In genomic region chr14:62438236-62438635, GRCm38 (mm10) we compare ENCODE assay signal across 27 mouse cellular contexts. TPM values are rescaled to one million over a fixed set of nuclear protein-coding genes. Genes with fewer than 3 reads are reported as not detected.
DNase-seq lines count a peak whose midpoint lies in the region; TF ChIP-seq lines count a peak whose summit lies in the region.
"Had no signal": no experiment of that assay in that cellular context is flagged by ENCODE, and none has a peak within 500 bp of the region (broad histone marks: within the 10 kb centered on the region; RNA-seq: fewer than 3 reads in every experiment).

No protein-coding gene starts in this region.

- 63% methylated on average over 4 of the region's 4 CpGs for WGBS in kidney, adult 2 months
- WGBS in liver, adult 2 months, result 39% methylated on average over 4 of the region's 4 CpGs

- H3K79me2 ChIP-seq in liver, adult 2 months (ENCODE audit: control insufficient read depth, insufficient read depth, low read length), result no peaks in the 10 kb centered on the region

- intact Hi-C loops in heart, postnatal 25 days (cut with DNase I), result no loop called here

- peak; percentile 54 for DNase-seq in heart, adult 11 months
- no peak for DNase-seq in heart, postnatal 25 days (ENCODE audit: low spot score)
- DNase-seq in kidney, adult 2 months, result peak; percentile 79
- no peak for DNase-seq in kidney, postnatal 10 days
- peak; percentile 70 for DNase-seq in liver, adult 2 months (ENCODE audit: extremely low read depth, low read depth, low spot score)
- no peak for DNase-seq in liver
- peak; percentile 13 to 46 for DNase-seq in kidney, postnatal 25 days
- DNase-seq in layer of hippocampus, adult 9-10 months (ENCODE audit: low spot score), result no peak
- DNase-seq: adrenal gland, postnatal 10 days; adrenal gland, postnatal 36 days; cerebellum, adult 18-20 months; cerebellum, adult 9-11 months; cerebellum, postnatal 25 days; forebrain, postnatal 0 days; gastrocnemius, adult 2 months; gastrocnemius, postnatal 14 days; heart, adult 18-20 months; heart, postnatal 10 days; heart, postnatal 4 days had no signal

- TF ChIP-seq CTCF in kidney, adult 2 months (conservative IDR thresholded peaks at IDR 0.05; ENCODE audit: insufficient read depth, insufficient read length, low read depth, low read length), result no peak
- TF ChIP-seq CTCF in liver, adult 2 months (IDR thresholded peaks at IDR 0.05; ENCODE audit: low read depth, low read length), result no peak

- no peak overlapping the region for H3K9ac ChIP-seq in liver, adult 2 months (ENCODE audit: low read depth, low read length)
- H3K9ac ChIP-seq: embryonic facial prominence, embryonic 12.5 days; embryonic facial prominence, embryonic 15.5 days; forebrain, postnatal 0 days; heart, embryonic 12.5 days; heart, embryonic 15.5 days; hindbrain, embryonic 14.5 days had no signal

- no peak overlapping the region for H3K4me3 ChIP-seq in kidney, adult 2 months (ENCODE audit: insufficient read depth, low read depth, low read length)
- no peak overlapping the region for H3K4me3 ChIP-seq in liver, adult 2 months (ENCODE audit: insufficient read depth, low read depth, low read length)
- H3K4me3 ChIP-seq: embryonic facial prominence, embryonic 12.5 days; embryonic facial prominence, embryonic 15.5 days; gastrocnemius, adult 2 months; heart, embryonic 12.5 days; heart, embryonic 15.5 days had no signal

- peak overlapping the region; percentile 76 for H3K27ac ChIP-seq in kidney, adult 2 months (ENCODE audit: insufficient read depth, low read depth, low read length)
- no peak overlapping the region for H3K27ac ChIP-seq in liver, adult 2 months (replicated peaks; ENCODE audit: insufficient read depth, low read depth, low read length)
- H3K27ac ChIP-seq: embryonic facial prominence, embryonic 12.5 days; embryonic facial prominence, embryonic 15.5 days; gastrocnemius, adult 2 months; heart, embryonic 15.5 days; hindbrain, embryonic 14.5 days had no signal

- H3K36me3 ChIP-seq in kidney, adult 2 months (ENCODE audit: control insufficient read depth, insufficient read depth, low read length), result no peaks in the 10 kb centered on the region
- H3K36me3 ChIP-seq in liver, adult 2 months (ENCODE audit: control insufficient read depth, insufficient read depth, low read length), result no peaks in the 10 kb centered on the region
- H3K36me3 ChIP-seq: embryonic facial prominence, embryonic 12.5 days; embryonic facial prominence, embryonic 15.5 days; heart, embryonic 12.5 days; heart, embryonic 15.5 days had no signal

- no peaks in the 10 kb centered on the region for H3K27me3 ChIP-seq in kidney, adult 2 months (replicated peaks; ENCODE audit: control insufficient read depth, insufficient read depth, low read length)
- H3K27me3 ChIP-seq in liver, adult 2 months (ENCODE audit: control insufficient read depth, insufficient read depth, low read length), result no peaks in the 10 kb centered on the region
- H3K27me3 ChIP-seq: embryonic facial prominence, embryonic 12.5 days; embryonic facial prominence, embryonic 15.5 days; heart, embryonic 12.5 days; heart, embryonic 15.5 days had no signal

- no peak for TF ChIP-seq POLR2A in kidney, adult 2 months (IDR thresholded peaks at IDR 0.05; ENCODE audit: low read depth, low read length)
- no peak for TF ChIP-seq POLR2A in liver, adult 2 months (IDR thresholded peaks at IDR 0.05; ENCODE audit: extremely low read depth, insufficient read depth, low read length)

- peaks cover 7% of the 10 kb centered on the region; the same call in 1 of the 2 replicates for H3K4me1 ChIP-seq in kidney, adult 2 months (ENCODE audit: control insufficient read depth, insufficient read depth, low read length)
- peaks cover 5% of the 10 kb centered on the region for H3K4me1 ChIP-seq in liver, adult 2 months (ENCODE audit: control insufficient read depth, insufficient read depth, low read length)
- H3K4me1 ChIP-seq: embryonic facial prominence, embryonic 12.5 days; embryonic facial prominence, embryonic 15.5 days; heart, embryonic 12.5 days; heart, embryonic 15.5 days had no signal

RNA-seq across cellular contexts. Expression of gene Gucy1b2, which starts 17.9 kb away (rescaled TPM):
- not detected for total RNA-seq in heart, postnatal 25 days (2021)
- 0.03 and 0.05 TPM in 2 replicates for polyA plus RNA-seq in kidney, adult 2 months (2012; rRNA removed)
- not detected in 2 replicates for total RNA-seq in liver, adult 2 months (2014; rRNA removed)
- not detected in 2 replicates for polyA plus RNA-seq in liver, adult 2 months (2012; rRNA removed)
- total RNA-seq: common myeloid progenitor, adult 5-6 weeks; ES-E14; gastrocnemius, adult 2 months; gastrocnemius, postnatal 14 days; heart, postnatal 10 days had no signal
- polyA plus RNA-seq: activated CD4-positive, CD25-positive, alpha-beta regulatory T cell, adult 4 months had no signal

Comparison
In these comparisons a context has a peak if more than half of its experiments do, and no peak if none do; other contexts are left out.
1. DNase-seq: peak in heart, adult 11 months (single experiment), kidney, adult 2 months (single experiment), liver, adult 2 months (single experiment) and kidney, postnatal 25 days (2 of 2); none in heart, postnatal 25 days (single experiment), kidney, postnatal 10 days (single experiment), liver (single experiment) and layer of hippocampus, adult 9-10 months (single experiment).